Mouse (Mus musculus) forebrain, embryonic 16.5 days (tissue): ENCODE data around the gene 4930544G11Rik. TPM values are rescaled to one million over a fixed set of nuclear protein-coding genes. Genes with fewer than 3 reads are reported as not detected.

ENCODE experiments used
- ATAC-seq: fragments of 200-750 bp; cut with Nextera tagmentation; 2 replicates; pipeline ENCODE4 v1.8.0; 2017; ENCODE audit warnings: mild to moderate bottlenecking, moderate library complexity
- H3K27ac ChIP-seq: fragments of 300-500 bp; sonication (generic); 2 replicates; pipeline ENCODE4 v1.5.1; 2014; ENCODE audit warnings: low read length, control low read depth
- H3K27me3 ChIP-seq: fragments of 300-500 bp; sonication (generic); replicated peaks from 2 replicates; pipeline ENCODE4 v1.6.1; 2014; ENCODE audit warnings: low read length; ENCODE audit not compliant: control insufficient read depth, insufficient read depth
- H3K36me3 ChIP-seq: fragments of 300-500 bp; sonication (generic); 2 replicates; pipeline ENCODE4 v1.6.1; 2014; ENCODE audit not compliant: control insufficient read depth, insufficient read depth
- H3K4me1 ChIP-seq: fragments of 300-500 bp; sonication (generic); replicated peaks from 2 replicates; pipeline ENCODE4 v1.6.1; 2014; ENCODE audit warnings: low read length; ENCODE audit not compliant: control insufficient read depth, insufficient read depth
- H3K4me2 ChIP-seq: fragments of 300-500 bp; sonication (generic); 2 replicates; pipeline ENCODE4 v1.6.1; 2014; ENCODE audit warnings: mild to moderate bottlenecking, low read length, control low read depth
- H3K4me3 ChIP-seq: fragments of 300-500 bp; sonication (generic); replicated peaks from 2 replicates; pipeline ENCODE4 v1.5.1; 2014; ENCODE audit warnings: mild to moderate bottlenecking, low read length, control low read depth
- H3K9ac ChIP-seq: fragments of 300-500 bp; sonication (generic); replicated peaks from 2 replicates; pipeline ENCODE4 v1.6.1; 2014; ENCODE audit warnings: low read depth, low read length, control low read depth
- H3K9me3 ChIP-seq: fragments of 300-500 bp; sonication (generic); 2 replicates; pipeline ENCODE4 v1.6.1; 2016; ENCODE audit warnings: low read length; ENCODE audit not compliant: control insufficient read depth
- WGBS: fragments of 180-500 bp; shearing (Covaris S2); extraction: QIAGEN DNeasy Blood & Tissue Kit; methylation state at CpG from one replicate; pipeline ENCODE4 v1.1.7; 2014; 5-methylcytosine and 5-hydroxymethylcytosine counted together
- polyA plus RNA-seq: library from polyadenylated mRNA; unstranded; fragments of >200 nt; fragmentation: Nextera tagmentation; extraction: Ambion mirVana; gene quantifications from 2 replicates; pipeline ENCODE4 v1.2.1, GENCODE M21; 2015

The 4930544G11Rik gene
- polyA plus RNA-seq, 1 experiment from 2014 or later = not detected

- H3K36me3 ChIP-seq = no peaks in the 10 kb centered on the region; the same call in 1 of the 2 replicates
- H3K27me3 ChIP-seq = no peaks in the 10 kb centered on the region
- no peaks in the 10 kb centered on the region for H3K9me3 ChIP-seq
- ATAC-seq = no peak
- H3K4me2 ChIP-seq = no peak overlapping the region
- H3K9ac ChIP-seq = no peak overlapping the region
- no peaks in the 10 kb centered on the region; the same call in 1 of the 2 replicates for H3K4me1 ChIP-seq
- H3K4me3 ChIP-seq = no peak overlapping the region
- WGBS = 89% methylated on average over 7 of the region's 7 CpGs
- no peak overlapping the region for H3K27ac ChIP-seq
Measured at GRCm38 (mm10) chr6:65935566-65936281, 16.7 kb upstream of the 4930544G11Rik start.

DNA sequence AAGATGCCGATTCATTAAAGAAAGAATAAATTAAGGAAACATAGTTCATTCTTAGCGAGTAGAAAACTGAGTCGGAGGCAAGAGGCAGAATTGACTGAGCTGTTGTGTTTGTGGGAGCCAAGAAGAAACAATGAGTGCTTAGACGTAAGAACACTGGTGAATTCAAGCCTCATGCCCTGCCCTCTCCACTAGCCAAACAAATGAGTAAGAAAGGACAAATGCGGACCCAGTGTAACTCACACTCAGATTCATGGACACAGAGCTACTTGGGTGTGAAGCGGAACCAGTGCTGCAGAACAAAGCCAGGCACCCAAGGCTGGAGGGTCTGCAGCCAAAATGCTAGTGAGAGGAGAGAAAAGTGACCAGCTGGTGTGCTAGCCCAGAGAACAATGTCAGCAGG lies 1.9 kb upstream of the 4930544G11Rik start:
- Histone ChIP-seq H3K27ac (no peak overlapping the region), H3K27me3 (no peaks in the 10 kb centered on the region), H3K9me3 (no peaks in the 10 kb centered on the region), H3K36me3 (no peaks in the 10 kb centered on the region), H3K4me1 (no peaks in the 10 kb centered on the region), H3K9ac (no peak overlapping the region), H3K4me3 (no peak overlapping the region), H3K4me2 (no peak overlapping the region)
- no peak for ATAC-seq
- 58% methylated on average over 6 of the region's 6 CpGs for WGBS

GRCm38 (mm10) chr6:65969386-65970111 lies 17.1 kb downstream of the 4930544G11Rik start:
- Histone ChIP-seq H3K9ac (no peak overlapping the region), H3K36me3 (no peaks in the 10 kb centered on the region), H3K4me3 (no peak overlapping the region), H3K4me2 (no peak overlapping the region), H3K27ac (no peak overlapping the region), H3K27me3 (no peaks in the 10 kb centered on the region), H3K4me1 (no peaks in the 10 kb centered on the region), H3K9me3 (no peaks in the 10 kb centered on the region)
- no peak for ATAC-seq
- 62% methylated on average over 6 of the region's 6 CpGs for WGBS

GRCm38 (mm10) chr6:65970410-65970809 lies 18.0 kb downstream of the 4930544G11Rik start:
- no peak overlapping the region for H3K4me3 ChIP-seq
- no peaks in the 10 kb centered on the region for H3K27me3 ChIP-seq
- WGBS = 87% methylated on average over 9 of the region's 9 CpGs
- peak; percentile 23; the same call in 1 of the 2 replicates for ATAC-seq
- no peaks in the 10 kb centered on the region for H3K9me3 ChIP-seq
- no peak overlapping the region for H3K9ac ChIP-seq
- H3K36me3 ChIP-seq = no peaks in the 10 kb centered on the region
- H3K4me1 ChIP-seq = no peaks in the 10 kb centered on the region
- no peak overlapping the region for H3K27ac ChIP-seq
- no peak overlapping the region for H3K4me2 ChIP-seq

GRCm38 (mm10) chr6:65992081-65992480 lies 39.7 kb downstream of the 4930544G11Rik start:
- H3K4me3 ChIP-seq = no peak overlapping the region
- no peak overlapping the region for H3K4me2 ChIP-seq
- no peak overlapping the region for H3K27ac ChIP-seq
- H3K4me1 ChIP-seq = no peaks in the 10 kb centered on the region
- no peaks in the 10 kb centered on the region for H3K9me3 ChIP-seq
- no peaks in the 10 kb centered on the region for H3K36me3 ChIP-seq
- H3K9ac ChIP-seq = no peak overlapping the region
- H3K27me3 ChIP-seq = no peaks in the 10 kb centered on the region
- WGBS = 87% methylated on average over 3 of the region's 3 CpGs
- ATAC-seq = no peak

GRCm38 (mm10) chr6:65998343-65998742 lies 45.9 kb downstream of the 4930544G11Rik start:
- H3K27ac ChIP-seq = no peak overlapping the region
- H3K9me3 ChIP-seq = no peaks in the 10 kb centered on the region
- ATAC-seq = no peak
- H3K4me2 ChIP-seq = no peak overlapping the region
- no peak overlapping the region for H3K4me3 ChIP-seq
- no peak overlapping the region for H3K9ac ChIP-seq
- H3K36me3 ChIP-seq = no peaks in the 10 kb centered on the region
- H3K4me1 ChIP-seq = no peaks in the 10 kb centered on the region
- no peaks in the 10 kb centered on the region for H3K27me3 ChIP-seq

Other genes with a start within 250 kb of the 4930544G11Rik start
- gene Prdm5, start 173.6 kb upstream of the 4930544G11Rik start, polyA plus RNA-seq = 5.5 and 6.1 TPM in 2 replicates